Mouse (Mus musculus) leukemia stem cell, adult 10-12 weeks (primary cell): Measurements from ENCODE around the gene Gm10251. TPM values are rescaled to one million over a fixed set of nuclear protein-coding genes. Genes with fewer than 3 reads are reported as not detected.

ENCODE experiments used
- polyA plus RNA-seq: library from polyadenylated mRNA; stranded (reverse); fragments of >175 nt; gene quantifications from 2 replicates; pipeline ENCODE4 v1.2.3, GENCODE M21; 2012; ENCODE audit warnings: low replicate concordance

The Gm10251 gene
- not detected in 2 replicates for polyA plus RNA-seq

GRCm38 (mm10) chr14:6684070-6684469 is at the start of gene Gm10251:
TSS of gene Gm10251 (minus strand) at chr14:6684170.

GRCm38 (mm10) chr14:6720151-6720550 is 36.2 kb upstream of the Gm10251 start, which contains the start of gene Gm8050:
TSS of gene Gm8050 (minus strand) at chr14:6720251.

GRCm38 (mm10) chr14:6622318-6622717 is 61.7 kb downstream of the Gm10251 start, which contains the start of gene Gm3460:
TSS of gene Gm3460 (minus strand) at chr14:6622418.

GRCm38 (mm10) chr14:6590513-6590912 is 93.5 kb downstream of the Gm10251 start, which contains the start of gene Gm3629:
TSS of gene Gm3629 (minus strand) at chr14:6590613.

Other genes with a start within 250 kb of the Gm10251 start
- not detected in 2 replicates for gene Gm3594, start 239.6 kb downstream of the Gm10251 start, polyA plus RNA-seq
- gene Gm8356, start 146.9 kb downstream of the Gm10251 start, polyA plus RNA-seq = not detected in 2 replicates
- gene Gm3629, start 93.6 kb downstream of the Gm10251 start, polyA plus RNA-seq = not detected in 2 replicates
- not detected in 2 replicates for gene Gm3460, start 61.8 kb downstream of the Gm10251 start, polyA plus RNA-seq
- gene Gm8050, start 36.1 kb upstream of the Gm10251 start, polyA plus RNA-seq = not detected in 2 replicates
- not detected in 2 replicates for gene Gm3636, start 58.2 kb upstream of the Gm10251 start, polyA plus RNA-seq
- not detected in 2 replicates for gene Gm8362, start 90.2 kb upstream of the Gm10251 start, polyA plus RNA-seq
- not detected in 2 replicates for gene Gm3642, start 156.1 kb upstream of the Gm10251 start, polyA plus RNA-seq
- not detected in 2 replicates for gene Gm3667, start 205.8 kb upstream of the Gm10251 start, polyA plus RNA-seq